Mouse (Mus musculus) embryonic facial prominence, embryonic 11.5 days (tissue): ENCODE measurements around the gene Lrrk1. TPM values are rescaled to one million over a fixed set of nuclear protein-coding genes. Genes with fewer than 3 reads are reported as not detected.

Experiments
- ATAC-seq: fragments of 200-750 bp; cut with Nextera tagmentation; replicated peaks from 2 replicates; pipeline ENCODE4 v1.8.0; 2017; ENCODE audit warnings: low read depth; ENCODE audit not compliant: insufficient number of reproducible peaks, low FRiP score, low TSS enrichment
- DNase-seq: peaks from one replicate; pipeline ENCODE4 v3.0.0-alpha.2; 2015; ENCODE audit warnings: low spot score
- H3K27ac ChIP-seq: fragments of 300-500 bp; sonication (generic); replicated peaks from 2 replicates; pipeline ENCODE4 v1.5.1; 2014; ENCODE audit warnings: mild to moderate bottlenecking, low read depth, low read length, control low read depth
- H3K27me3 ChIP-seq: fragments of 300-500 bp; sonication (generic); 2 replicates; pipeline ENCODE4 v1.6.1; 2014; ENCODE audit warnings: mild to moderate bottlenecking, low read length, moderate library complexity, mixed read lengths; ENCODE audit not compliant: control insufficient read depth, insufficient read depth
- H3K36me3 ChIP-seq: fragments of 300-500 bp; sonication (generic); replicated peaks from 2 replicates; pipeline ENCODE4 v1.6.1; 2014; ENCODE audit warnings: low read depth, mild to moderate bottlenecking, low read length, moderate library complexity, mixed read lengths; ENCODE audit not compliant: control insufficient read depth, insufficient read depth
- H3K4me1 ChIP-seq: fragments of 300-500 bp; sonication (generic); 2 replicates; pipeline ENCODE4 v1.6.1; 2014; ENCODE audit warnings: low read length, mixed read lengths; ENCODE audit not compliant: control insufficient read depth, insufficient read depth
- H3K4me2 ChIP-seq: fragments of 300-500 bp; sonication (generic); 2 replicates; pipeline ENCODE4 v1.6.1; 2014; ENCODE audit warnings: low read depth, mild to moderate bottlenecking, control low read depth, low read length, moderate library complexity
- H3K4me3 ChIP-seq: fragments of 300-500 bp; sonication (generic); 2 replicates; pipeline ENCODE4 v1.5.1; 2014; ENCODE audit warnings: low read depth, low read length, control low read depth
- H3K9ac ChIP-seq: fragments of 300-500 bp; sonication (generic); replicated peaks from 2 replicates; pipeline ENCODE4 v1.6.1; 2014; ENCODE audit warnings: mild to moderate bottlenecking, control low read depth, low read length
- H3K9me3 ChIP-seq: fragments of 300-500 bp; sonication (generic); replicated peaks from 2 replicates; pipeline ENCODE4 v1.6.1; 2016; ENCODE audit warnings: mild to moderate bottlenecking, low read length, inconsistent platforms, mixed read lengths; ENCODE audit not compliant: control insufficient read depth
- WGBS: fragments of 180-500 bp; shearing (Covaris S2); extraction: QIAGEN DNeasy Blood & Tissue Kit; methylation state at CpG from one replicate; pipeline ENCODE4 v1.1.7; 2014; 5-methylcytosine and 5-hydroxymethylcytosine counted together
- microRNA-seq: library from miRNA; unstranded; fragments of <30 nt; microRNA quantifications from one replicate; pipeline ENCODE4, GENCODE M21; 2016; ENCODE audit warnings: borderline number of aligned reads
- polyA plus RNA-seq: library from polyadenylated mRNA; unstranded; fragments of >200 nt; fragmentation: Nextera tagmentation; extraction: Ambion mirVana; gene quantifications from 2 replicates; pipeline ENCODE4 v1.2.1, GENCODE M21; 2014

Gene Lrrk1
- polyA plus RNA-seq, 1 experiment from 2014 or later, result 3.1 TPM

DNA sequence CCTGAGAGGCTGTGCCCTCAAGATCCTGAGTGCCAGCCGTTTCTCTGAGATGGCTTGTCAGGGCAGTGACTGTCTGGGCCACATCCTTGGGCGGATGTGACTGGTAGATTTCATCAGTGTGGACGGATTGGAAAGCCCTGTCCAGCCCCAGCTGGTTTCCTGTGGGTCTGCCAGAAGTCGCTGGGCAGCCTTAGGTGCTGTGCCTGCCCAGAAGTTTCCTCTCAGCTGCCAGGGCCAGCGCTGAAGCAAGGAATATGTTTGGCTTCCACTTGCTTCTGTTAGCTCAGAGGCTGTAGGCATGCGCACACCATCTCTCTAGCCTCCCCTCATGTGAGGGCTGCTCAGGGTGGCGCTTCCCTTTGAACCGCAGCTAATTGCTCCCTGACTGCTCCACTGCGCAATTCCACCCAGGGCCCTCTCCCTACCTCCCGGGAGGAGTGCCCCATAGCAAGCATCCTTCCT is 209.0 kb downstream of the Lrrk1 start:
- no peak for DNase-seq

DNA sequence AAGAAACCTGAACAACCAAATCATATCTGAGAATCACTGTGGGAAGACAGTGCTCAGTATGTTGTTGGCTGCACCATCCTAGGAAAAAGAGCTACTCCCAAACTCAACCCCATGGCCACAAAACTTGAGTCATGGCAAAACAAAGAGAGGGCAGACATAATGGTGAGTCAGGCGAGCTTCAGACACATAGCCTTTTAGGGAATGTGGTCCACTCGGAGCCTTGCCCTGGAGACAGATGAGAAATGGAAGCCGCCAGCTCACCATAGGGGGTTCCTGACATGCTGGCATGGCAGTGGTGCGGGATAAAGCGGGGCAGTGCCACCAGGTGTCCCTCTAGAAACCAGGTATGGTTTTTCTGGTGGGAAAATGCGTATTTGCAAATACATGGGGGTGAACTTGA is 210.0 kb downstream of the Lrrk1 start:
- Histone ChIP-seq H3K36me3 (no peaks in the 10 kb centered on the region), H3K27me3 (no peaks in the 10 kb centered on the region), H3K27ac (no peak overlapping the region), H3K4me2 (no peak overlapping the region), H3K4me3 (no peak overlapping the region), H3K9me3 (no peaks in the 10 kb centered on the region), H3K9ac (no peak overlapping the region), H3K4me1 (no peaks in the 10 kb centered on the region)
- no peak for ATAC-seq
- DNase-seq, result no peak
- WGBS, result 90% methylated on average over 6 of the region's 6 CpGs

More for the DNA sequence above, 209.0 kb downstream of the Lrrk1 start:
- no peaks in the 10 kb centered on the region for H3K9me3 ChIP-seq
- ATAC-seq, result no peak
- H3K9ac ChIP-seq, result no peak overlapping the region
- H3K4me2 ChIP-seq, result no peak overlapping the region
- no peak overlapping the region for H3K27ac ChIP-seq
- no peak overlapping the region for H3K4me3 ChIP-seq
- H3K4me1 ChIP-seq, result no peaks in the 10 kb centered on the region
- WGBS, result 54% methylated on average over 10 of the region's 10 CpGs
- H3K27me3 ChIP-seq, result no peaks in the 10 kb centered on the region
- no peaks in the 10 kb centered on the region for H3K36me3 ChIP-seq

DNA sequence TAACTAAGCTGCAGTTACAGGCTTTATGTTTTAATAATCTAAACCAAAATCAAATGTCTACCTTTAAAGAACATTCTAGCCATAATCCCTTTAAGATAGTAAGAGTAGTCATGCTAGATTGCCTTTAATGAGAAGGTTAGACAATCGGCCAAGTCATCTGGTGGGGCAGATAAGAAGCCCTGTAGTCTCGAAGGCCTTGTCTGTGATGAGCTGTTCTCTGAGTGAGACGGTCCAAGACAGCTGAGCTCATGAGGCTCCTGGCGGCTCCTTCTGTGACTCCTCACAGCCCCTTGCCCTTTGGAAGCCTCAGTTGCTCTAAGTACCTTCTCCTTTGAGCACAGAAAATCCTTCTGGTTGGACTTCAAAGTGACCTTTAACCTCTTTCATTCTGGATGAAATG is 211.2 kb downstream of the Lrrk1 start:
- Histone ChIP-seq H3K36me3 (no peaks in the 10 kb centered on the region; the same call in 1 of the 2 replicates), H3K9me3 (no peaks in the 10 kb centered on the region), H3K27ac (no peak overlapping the region), H3K9ac (no peak overlapping the region), H3K4me1 (no peaks in the 10 kb centered on the region), H3K4me3 (no peak overlapping the region), H3K27me3 (no peaks in the 10 kb centered on the region), H3K4me2 (no peak overlapping the region)
- no peak for ATAC-seq
- no peak for DNase-seq
- 79% methylated on average over 4 of the region's 4 CpGs for WGBS

Small RNA genes lying within 50 kb of the gene (microRNA-seq; reads per million reads assigned to microRNA genes)
- gene Mir7057, result not detected

Other genes with a start within 250 kb of the Lrrk1 start
- not detected in 2 replicates for gene Gm10974, start 22.4 kb downstream of the Lrrk1 start, polyA plus RNA-seq
- gene Aldh1a3, start 39.2 kb upstream of the Lrrk1 start, polyA plus RNA-seq, result 38.6 and 41.5 TPM in 2 replicates